Mouse (Mus musculus): ENCODE results near the gene Dhdh. TPM values are rescaled to one million over a fixed set of nuclear protein-coding genes. Genes with fewer than 3 reads are reported as not detected.
A peak's percentile ranks its signal among the peaks of the same experiment; 100 is the strongest.

The Dhdh gene
- polyA plus RNA-seq, 1 experiment from 2014 or later: 2.3 TPM

DNA sequence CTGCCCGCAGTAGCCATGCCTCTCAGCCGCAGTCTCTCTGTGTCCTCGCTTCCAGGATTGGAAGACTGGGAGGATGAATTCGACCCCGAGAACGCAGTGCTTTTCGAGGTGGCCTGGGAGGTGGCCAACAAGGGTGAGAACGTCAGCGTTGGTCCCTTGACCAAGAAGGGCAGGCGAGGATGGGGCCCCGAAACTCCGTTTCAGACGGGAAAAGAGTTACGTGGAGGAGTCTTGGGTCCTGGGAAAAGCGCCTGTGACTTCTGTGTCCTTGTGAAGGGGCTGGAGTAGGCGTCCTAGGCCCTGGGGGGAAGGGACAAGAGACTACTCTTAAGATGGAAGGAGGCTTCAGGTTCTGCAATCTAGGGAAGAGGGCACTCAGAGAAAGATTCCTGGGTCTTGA, 53.6 kb downstream of the Dhdh start:
- peaks cover 43% of the 10 kb centered on the region for H3K4me1 ChIP-seq
- ATAC-seq (ENCODE audit: low FRiP score, low read depth): peak; percentile 7; the same call in 1 of the 2 replicates
- H3K9ac ChIP-seq: peak overlapping the region; percentile 53
- H3K36me3 ChIP-seq: peaks cover 27% of the 10 kb centered on the region
- no peak overlapping the region for H3K27ac ChIP-seq
- no peaks in the 10 kb centered on the region for H3K9me3 ChIP-seq
- H3K4me2 ChIP-seq (replicated peaks): peak overlapping the region; percentile 83
- no peaks in the 10 kb centered on the region for H3K27me3 ChIP-seq (replicated peaks)
- 3% methylated on average over 16 of the region's 16 CpGs for WGBS
- H3K4me3 ChIP-seq: peak overlapping the region; percentile 85

DNA sequence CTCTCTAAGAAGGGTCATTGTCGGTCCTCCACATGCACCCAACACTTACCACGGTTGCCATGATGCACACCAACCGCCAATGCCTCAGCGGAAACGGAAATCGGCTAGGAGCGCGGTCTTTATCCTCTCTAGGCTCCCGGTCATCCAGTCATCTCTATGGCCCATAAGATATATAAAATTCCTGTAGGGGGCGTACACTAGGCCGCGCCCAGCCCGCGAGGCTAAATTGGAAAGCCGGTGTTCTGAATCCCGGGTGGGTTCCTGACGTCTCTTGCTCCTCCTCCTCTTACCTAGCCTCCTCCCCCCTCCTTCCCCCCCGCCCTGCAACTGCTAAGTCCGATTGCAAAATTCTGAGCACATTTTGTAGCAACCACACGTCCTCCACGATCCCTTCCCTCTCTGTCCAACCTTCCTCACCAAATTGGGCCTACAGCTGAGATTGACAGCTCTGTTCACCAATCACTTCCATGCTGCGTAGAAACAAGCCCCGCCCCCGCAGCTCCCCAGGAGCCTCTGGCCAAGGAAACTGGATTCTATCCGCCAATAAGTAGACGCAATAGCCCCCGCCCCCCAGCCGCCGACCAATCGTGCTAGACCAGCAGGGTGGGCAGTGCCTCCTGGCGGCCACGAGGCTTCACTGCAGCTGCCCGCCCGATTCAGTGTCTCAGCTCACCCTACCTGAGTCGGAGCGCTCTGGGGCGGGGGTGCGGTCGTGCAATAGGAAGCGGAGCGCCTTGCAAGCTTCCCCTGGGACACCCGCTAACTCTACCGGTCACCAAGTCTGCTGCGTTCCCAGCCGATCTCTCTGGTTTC, 54.2 kb downstream of the Dhdh start, which contains the start of gene Gys1:
TSS of gene Gys1 (plus strand) at position 642 of the 813 bp plus-strand sequence.
- ATAC-seq (ENCODE audit: low FRiP score, low read depth): peak; percentile 97
- peak within 1 kb of the TSS; percentile 83 for H3K4me2 ChIP-seq (replicated peaks)
- no peaks in the 10 kb centered on the region for H3K27me3 ChIP-seq (replicated peaks)
- no peaks in the 10 kb centered on the region for H3K9me3 ChIP-seq
- peak within 1 kb of the TSS; percentile 60 for H3K27ac ChIP-seq
- peaks cover 43% of the 10 kb centered on the region for H3K4me1 ChIP-seq
- peak within 1 kb of the TSS; percentile 85 for H3K4me3 ChIP-seq
- under 1% methylated on average over 45 of the region's 45 CpGs for WGBS
- H3K9ac ChIP-seq: peak within 1 kb of the TSS; percentile 76
- H3K36me3 ChIP-seq: peaks cover 27% of the 10 kb centered on the region

DNA sequence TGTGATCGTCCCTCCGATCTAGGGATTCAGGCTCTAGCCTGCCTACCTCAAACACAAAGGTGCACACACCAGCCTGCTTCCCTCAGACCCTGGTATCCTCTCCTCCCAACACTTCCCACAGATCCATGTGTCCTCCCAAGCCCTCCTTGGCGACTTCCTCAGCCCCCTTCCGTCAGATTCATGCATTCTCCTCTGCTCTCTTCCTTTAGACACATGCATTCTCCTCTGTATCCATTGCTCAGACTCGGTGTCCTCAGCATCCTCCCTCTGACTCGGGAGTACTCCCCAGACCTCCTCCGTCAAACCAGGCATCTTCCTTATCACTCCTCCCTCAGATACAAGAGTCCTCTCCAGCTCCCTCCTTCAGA, 54.8 kb downstream of the Dhdh start:
- no peaks in the 10 kb centered on the region for H3K27me3 ChIP-seq (replicated peaks)
- peaks cover 33% of the 10 kb centered on the region for H3K36me3 ChIP-seq
- H3K4me2 ChIP-seq (replicated peaks): peak overlapping the region; percentile 83
- H3K4me1 ChIP-seq: peaks cover 43% of the 10 kb centered on the region
- no peaks in the 10 kb centered on the region for H3K9me3 ChIP-seq
- H3K9ac ChIP-seq: peak overlapping the region; percentile 76
- WGBS: 2% methylated on average over 7 of the region's 7 CpGs
- H3K27ac ChIP-seq: peak overlapping the region; percentile 60; the same call in 1 of the 2 replicates
- no peak for ATAC-seq (ENCODE audit: low FRiP score, low read depth)
- peak overlapping the region; percentile 85 for H3K4me3 ChIP-seq

DNA sequence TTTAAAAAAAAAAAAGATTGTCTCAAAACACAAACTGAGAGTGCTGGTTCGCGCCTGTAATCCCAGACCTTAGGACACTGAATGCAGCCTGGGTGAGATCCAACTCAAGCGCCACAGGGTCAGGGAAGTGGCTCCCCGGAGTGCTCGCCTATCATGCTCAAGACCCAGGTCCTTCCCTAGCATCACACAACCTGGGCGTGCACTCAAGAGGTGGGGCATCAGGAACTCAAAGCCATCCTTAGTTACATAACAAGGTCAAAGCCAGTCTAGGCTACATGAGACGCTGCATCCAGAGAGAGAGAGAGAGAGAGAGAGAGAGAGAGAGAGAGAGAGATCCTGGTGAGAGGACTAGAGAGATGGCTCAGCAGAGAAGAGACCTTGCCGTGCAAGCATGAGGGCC, 62.0 kb downstream of the Dhdh start:
- no peak overlapping the region for H3K27ac ChIP-seq
- no peak overlapping the region for H3K9ac ChIP-seq
- H3K4me1 ChIP-seq: no peaks in the 10 kb centered on the region
- 94% methylated on average over 8 of the region's 8 CpGs for WGBS
- peaks cover 90% of the 10 kb centered on the region for H3K36me3 ChIP-seq
- H3K4me3 ChIP-seq: no peak overlapping the region
- no peak for ATAC-seq (ENCODE audit: low FRiP score, low read depth)
- H3K9me3 ChIP-seq: no peaks in the 10 kb centered on the region
- H3K4me2 ChIP-seq (replicated peaks): no peak overlapping the region
- peaks cover under 1% of the 10 kb centered on the region; the same call in 1 of the 2 replicates for H3K27me3 ChIP-seq (replicated peaks)

DNA sequence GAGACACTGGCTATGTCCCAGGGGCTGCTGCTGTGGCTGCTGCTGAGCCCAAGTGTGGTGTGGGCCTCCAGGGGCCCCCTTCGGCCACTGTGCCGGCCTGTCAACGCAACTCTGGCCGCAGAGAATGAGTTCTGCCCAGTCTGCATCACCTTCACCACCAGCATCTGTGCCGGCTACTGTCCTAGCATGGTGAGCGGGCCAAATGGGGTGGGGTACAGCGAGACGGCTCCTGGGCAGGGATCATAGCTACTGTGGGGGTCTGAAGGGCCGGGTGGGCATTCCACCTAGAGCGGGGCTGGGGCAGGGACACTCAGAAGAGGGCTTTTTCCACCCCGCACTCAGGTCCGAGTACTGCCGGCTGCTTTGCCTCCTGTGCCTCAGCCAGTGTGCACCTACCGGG, 67.4 kb downstream of the Dhdh start:
- Histone ChIP-seq H3K9me3 (no peaks in the 10 kb centered on the region), H3K4me1 (no peaks in the 10 kb centered on the region), H3K36me3 (peaks cover 52% of the 10 kb centered on the region), H3K27ac (no peak overlapping the region), H3K4me3 (no peak overlapping the region), H3K27me3 (replicated peaks) (peaks cover 52% of the 10 kb centered on the region), H3K4me2 (replicated peaks) (no peak overlapping the region), H3K9ac (no peak overlapping the region)
- WGBS: 89% methylated on average over 14 of the region's 14 CpGs
- ATAC-seq (ENCODE audit: low FRiP score, low read depth): no peak

Small RNA genes within 50 kb of the gene (microRNA-seq; reads per million reads assigned to microRNA genes)
- gene Gm22133: not detected

Other genes with a start within 250 kb of the Dhdh start
- 1.1 and 1.2 TPM in 2 replicates for gene Cd37, start 249.7 kb downstream of the Dhdh start, polyA plus RNA-seq (2016; fragmentation: Nextera tagmentation; extraction: Ambion mirVana)
- 0.20 TPM in 1 of 2 replicates, not detected in the other for gene Slc6a16, start 247.7 kb downstream of the Dhdh start, polyA plus RNA-seq (2016; fragmentation: Nextera tagmentation; extraction: Ambion mirVana)
- not detected in 2 replicates for gene Slc6a21, start 211.3 kb downstream of the Dhdh start, polyA plus RNA-seq (2016; fragmentation: Nextera tagmentation; extraction: Ambion mirVana)
- gene Trpm4, start 155.0 kb downstream of the Dhdh start, polyA plus RNA-seq (2016; fragmentation: Nextera tagmentation; extraction: Ambion mirVana): 9.6 and 11.0 TPM in 2 replicates
- gene Hrc, start 153.5 kb downstream of the Dhdh start, polyA plus RNA-seq (2016; fragmentation: Nextera tagmentation; extraction: Ambion mirVana): 0.46 and 0.77 TPM in 2 replicates
- 17.1 and 18.1 TPM in 2 replicates for gene Ppfia3, start 121.8 kb downstream of the Dhdh start, polyA plus RNA-seq (2016; fragmentation: Nextera tagmentation; extraction: Ambion mirVana)
- gene Lin7b, start 118.2 kb downstream of the Dhdh start, polyA plus RNA-seq (2016; fragmentation: Nextera tagmentation; extraction: Ambion mirVana): 3.5 TPM in 2 replicates
- 269 and 286 TPM in 2 replicates for gene Snrnp70, start 93.1 kb downstream of the Dhdh start, polyA plus RNA-seq (2016; fragmentation: Nextera tagmentation; extraction: Ambion mirVana)
- gene Kcna7, start 83.2 kb downstream of the Dhdh start, polyA plus RNA-seq (2016; fragmentation: Nextera tagmentation; extraction: Ambion mirVana): not detected in 2 replicates
- 0.57 and 0.65 TPM in 2 replicates for gene Ntf5, start 75.1 kb downstream of the Dhdh start, polyA plus RNA-seq (2016; fragmentation: Nextera tagmentation; extraction: Ambion mirVana)
- not detected in 2 replicates for gene Lhb, start 68.0 kb downstream of the Dhdh start, polyA plus RNA-seq (2016; fragmentation: Nextera tagmentation; extraction: Ambion mirVana)
- gene Gys1, start 54.0 kb downstream of the Dhdh start, polyA plus RNA-seq (2016; fragmentation: Nextera tagmentation; extraction: Ambion mirVana): 31.8 and 32.7 TPM in 2 replicates
- 126 and 127 TPM in 2 replicates for gene Ruvbl2, start 50.7 kb downstream of the Dhdh start, polyA plus RNA-seq (2016; fragmentation: Nextera tagmentation; extraction: Ambion mirVana)
- gene Ftl1, start 28.9 kb downstream of the Dhdh start, polyA plus RNA-seq (2016; fragmentation: Nextera tagmentation; extraction: Ambion mirVana): 5,746 and 6,117 TPM in 2 replicates
- 262 and 276 TPM in 2 replicates for gene Bax, start 21.9 kb downstream of the Dhdh start, polyA plus RNA-seq (2016; fragmentation: Nextera tagmentation; extraction: Ambion mirVana)
- gene Tulp2, start 6.9 kb downstream of the Dhdh start, polyA plus RNA-seq (2016; fragmentation: Nextera tagmentation; extraction: Ambion mirVana): 0.41 and 0.60 TPM in 2 replicates
- not detected in 2 replicates for gene Gm45808, start 2.0 kb downstream of the Dhdh start, polyA plus RNA-seq (2016; fragmentation: Nextera tagmentation; extraction: Ambion mirVana)
- gene Nucb1, start 21.6 kb upstream of the Dhdh start, polyA plus RNA-seq (2016; fragmentation: Nextera tagmentation; extraction: Ambion mirVana): 118 and 119 TPM in 2 replicates
- gene Ppp1r15a, start 37.5 kb upstream of the Dhdh start, polyA plus RNA-seq (2016; fragmentation: Nextera tagmentation; extraction: Ambion mirVana): 19.4 and 20.1 TPM in 2 replicates
- 3.2 and 3.5 TPM in 2 replicates for gene Plekha4, start 37.5 kb upstream of the Dhdh start, polyA plus RNA-seq (2016; fragmentation: Nextera tagmentation; extraction: Ambion mirVana)
- gene Hsd17b14, start 66.1 kb upstream of the Dhdh start, polyA plus RNA-seq (2016; fragmentation: Nextera tagmentation; extraction: Ambion mirVana): 0.26 and 0.43 TPM in 2 replicates
- 25.7 and 29.2 TPM in 2 replicates for gene Bcat2, start 81.3 kb upstream of the Dhdh start, polyA plus RNA-seq (2016; fragmentation: Nextera tagmentation; extraction: Ambion mirVana)
- gene Fgf21, start 126.7 kb upstream of the Dhdh start, polyA plus RNA-seq (2016; fragmentation: Nextera tagmentation; extraction: Ambion mirVana): not detected in 2 replicates
- not detected in 2 replicates for gene Fut1, start 128.5 kb upstream of the Dhdh start, polyA plus RNA-seq (2016; fragmentation: Nextera tagmentation; extraction: Ambion mirVana)
- 0.23 TPM in 1 of 2 replicates, not detected in the other for gene Izumo1, start 133.0 kb upstream of the Dhdh start, polyA plus RNA-seq (2016; fragmentation: Nextera tagmentation; extraction: Ambion mirVana)
- gene Rasip1, start 138.7 kb upstream of the Dhdh start, polyA plus RNA-seq (2016; fragmentation: Nextera tagmentation; extraction: Ambion mirVana): 16.5 and 16.8 TPM in 2 replicates
- 3.5 and 4.9 TPM in 2 replicates for gene Mamstr, start 151.2 kb upstream of the Dhdh start, polyA plus RNA-seq (2016; fragmentation: Nextera tagmentation; extraction: Ambion mirVana)
- gene Fut2, start 177.6 kb upstream of the Dhdh start, polyA plus RNA-seq (2016; fragmentation: Nextera tagmentation; extraction: Ambion mirVana): 0.17 and 0.20 TPM in 2 replicates
- gene Ntn5, start 195.2 kb upstream of the Dhdh start, polyA plus RNA-seq (2016; fragmentation: Nextera tagmentation; extraction: Ambion mirVana): 1.2 and 1.7 TPM in 2 replicates
- gene Sec1, start 205.6 kb upstream of the Dhdh start, polyA plus RNA-seq (2016; fragmentation: Nextera tagmentation; extraction: Ambion mirVana): 1.0 and 1.2 TPM in 2 replicates
- gene Car11, start 211.0 kb upstream of the Dhdh start, polyA plus RNA-seq (2016; fragmentation: Nextera tagmentation; extraction: Ambion mirVana): 35.5 and 36.6 TPM in 2 replicates
- 4.1 TPM in 2 replicates for gene Dbp, start 216.3 kb upstream of the Dhdh start, polyA plus RNA-seq (2016; fragmentation: Nextera tagmentation; extraction: Ambion mirVana)
- gene Rpl18, start 226.7 kb upstream of the Dhdh start, polyA plus RNA-seq (2016; fragmentation: Nextera tagmentation; extraction: Ambion mirVana): 665 and 700 TPM in 2 replicates
- gene Sphk2, start 229.2 kb upstream of the Dhdh start, polyA plus RNA-seq (2016; fragmentation: Nextera tagmentation; extraction: Ambion mirVana): 28.0 and 29.0 TPM in 2 replicates
- gene Fam83e, start 232.4 kb upstream of the Dhdh start, polyA plus RNA-seq (2016; fragmentation: Nextera tagmentation; extraction: Ambion mirVana): 0.94 and 1.00 TPM in 2 replicates
- not detected in 2 replicates for gene Spaca4, start 237.0 kb upstream of the Dhdh start, polyA plus RNA-seq (2016; fragmentation: Nextera tagmentation; extraction: Ambion mirVana)

Data from neural tube, embryonic 12.5 days (tissue).